Mouse (Mus musculus): ENCODE data around the gene Shmt2. TPM values are rescaled to one million over a fixed set of nuclear protein-coding genes. Genes with fewer than 3 reads are reported as not detected.

Shmt2 gene
- polyA plus RNA-seq, 1 experiment from 2014 or later: 68.7 TPM

DNA sequence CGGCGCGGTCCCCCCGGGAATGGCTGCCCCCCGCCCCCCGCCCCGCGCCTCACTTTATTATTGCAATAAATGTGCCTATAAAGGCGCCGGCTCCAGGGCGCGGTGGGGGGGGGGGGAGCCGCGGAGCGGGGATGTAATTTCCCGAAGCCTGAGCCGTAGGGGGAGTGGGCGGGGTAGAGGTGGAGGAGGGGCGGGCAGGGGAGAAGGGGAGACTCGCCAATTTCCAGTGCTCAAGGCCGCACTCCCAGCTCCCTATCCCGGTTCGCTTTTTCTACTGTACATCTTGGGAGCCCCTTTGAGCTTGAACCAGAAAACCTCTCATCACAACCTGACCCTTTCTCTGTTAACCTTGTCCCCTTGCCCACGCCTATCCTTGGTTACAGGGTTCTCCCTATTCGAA, 8.7 kb upstream of the Shmt2 start:
- no peak overlapping the region for H3K4me3 ChIP-seq (ENCODE audit: low read depth, low read length)
- no peak for DNase-seq (ENCODE audit: low spot score)
- no peaks in the 10 kb centered on the region for H3K36me3 ChIP-seq (replicated peaks; ENCODE audit: control insufficient read depth, insufficient read depth, low read depth, low read length)
- no peak overlapping the region for H3K9ac ChIP-seq (replicated peaks; ENCODE audit: low read length)
- 1% methylated on average over 17 of the region's 25 CpGs for WGBS
- no peaks in the 10 kb centered on the region for H3K9me3 ChIP-seq (replicated peaks; ENCODE audit: control insufficient read depth, low read length)
- H3K27ac ChIP-seq (replicated peaks; ENCODE audit: low read depth, low read length): no peak overlapping the region
- ATAC-seq (replicated peaks; ENCODE audit: insufficient number of reproducible peaks, low FRiP score, low TSS enrichment, low read depth): no peak
- H3K27me3 ChIP-seq (ENCODE audit: control insufficient read depth, insufficient read depth, low read length): peaks cover 100% of the 10 kb centered on the region
- peaks cover 12% of the 10 kb centered on the region for H3K4me1 ChIP-seq (ENCODE audit: control insufficient read depth, insufficient read depth, low read length)
- H3K4me2 ChIP-seq (ENCODE audit: low read depth, low read length): peak overlapping the region; percentile 27; the same call in 1 of the 2 replicates

DNA sequence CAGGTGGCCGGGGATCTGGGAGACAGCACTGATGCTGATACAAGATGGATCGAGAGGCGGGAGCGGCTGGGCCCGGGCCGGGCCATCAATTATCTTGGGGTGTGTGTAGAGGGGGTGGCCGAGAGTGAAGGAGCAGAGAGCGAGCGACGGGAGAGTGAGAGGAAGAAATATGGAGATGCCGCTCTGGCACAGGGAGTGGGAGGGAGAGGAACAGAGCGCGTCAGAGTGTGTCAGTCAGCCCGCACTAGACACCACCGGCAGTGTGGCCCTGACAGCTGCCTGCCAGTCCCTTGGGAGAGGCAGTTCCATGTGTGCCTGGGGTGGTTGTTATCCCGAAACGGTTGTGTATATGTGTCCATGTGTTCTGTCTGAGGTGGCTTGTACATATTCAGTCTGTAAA, 5.2 kb upstream of the Shmt2 start:
- no peak overlapping the region for H3K4me2 ChIP-seq (ENCODE audit: low read depth, low read length)

DNA sequence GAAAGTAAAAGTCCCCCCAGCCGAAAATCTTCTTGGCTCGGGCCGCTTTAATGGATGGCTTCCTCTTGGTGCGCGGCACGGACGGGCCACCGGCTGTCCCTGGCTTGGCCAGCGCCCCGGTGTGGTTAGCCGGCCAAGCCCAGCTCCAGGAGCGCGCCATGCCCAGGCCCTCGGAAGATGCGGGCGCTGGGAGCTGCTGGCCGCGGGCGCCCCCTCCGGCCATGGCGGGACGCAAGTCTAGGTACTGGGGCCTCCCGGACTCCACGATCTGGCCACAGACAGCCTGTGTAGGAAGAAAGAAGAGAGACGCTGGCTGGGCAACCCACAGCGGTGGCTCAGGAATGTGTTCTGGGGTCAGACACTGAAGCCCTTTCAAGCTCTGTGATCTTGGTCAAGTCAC, 4.4 kb upstream of the Shmt2 start:
- 0 out of 2 replicates have a peak overlapping the region, but pooled peaks have one; percentile 7 for H3K4me3 ChIP-seq (ENCODE audit: low read depth, low read length)
- WGBS: 0% methylated on average over 26 of the region's 26 CpGs
- no peaks in the 10 kb centered on the region for H3K36me3 ChIP-seq (replicated peaks; ENCODE audit: control insufficient read depth, insufficient read depth, low read depth, low read length)
- DNase-seq (ENCODE audit: low spot score) (peak; percentile 69), ATAC-seq (replicated peaks; ENCODE audit: insufficient number of reproducible peaks, low FRiP score, low TSS enrichment, low read depth) (no peak)
- H3K27me3 ChIP-seq (ENCODE audit: control insufficient read depth, insufficient read depth, low read length): peaks cover 74% of the 10 kb centered on the region
- peak overlapping the region; percentile 28 for H3K4me2 ChIP-seq (ENCODE audit: low read depth, low read length)
- H3K9me3 ChIP-seq (replicated peaks; ENCODE audit: control insufficient read depth, low read length): no peaks in the 10 kb centered on the region
- no peak overlapping the region for H3K27ac ChIP-seq (replicated peaks; ENCODE audit: low read depth, low read length)
- H3K9ac ChIP-seq (replicated peaks; ENCODE audit: low read length): no peak overlapping the region
- H3K4me1 ChIP-seq (ENCODE audit: control insufficient read depth, insufficient read depth, low read length): peaks cover 13% of the 10 kb centered on the region; the same call in 1 of the 2 replicates

More for the DNA sequence above, 5.2 kb upstream of the Shmt2 start:
- Histone ChIP-seq H3K4me1 (ENCODE audit: control insufficient read depth, insufficient read depth, low read length) (peaks cover 13% of the 10 kb centered on the region; the same call in 1 of the 2 replicates), H3K27me3 (ENCODE audit: control insufficient read depth, insufficient read depth, low read length) (peaks cover 82% of the 10 kb centered on the region), H3K9me3 (replicated peaks; ENCODE audit: control insufficient read depth, low read length) (no peaks in the 10 kb centered on the region), H3K36me3 (replicated peaks; ENCODE audit: control insufficient read depth, insufficient read depth, low read depth, low read length) (no peaks in the 10 kb centered on the region), H3K9ac (replicated peaks; ENCODE audit: low read length) (no peak overlapping the region), H3K27ac (replicated peaks; ENCODE audit: low read depth, low read length) (no peak overlapping the region), H3K4me3 (ENCODE audit: low read depth, low read length) (no peak overlapping the region)
- DNase-seq (ENCODE audit: low spot score) (no peak), ATAC-seq (replicated peaks; ENCODE audit: insufficient number of reproducible peaks, low FRiP score, low TSS enrichment, low read depth) (no peak)
- WGBS: 2% methylated on average over 17 of the region's 17 CpGs

DNA sequence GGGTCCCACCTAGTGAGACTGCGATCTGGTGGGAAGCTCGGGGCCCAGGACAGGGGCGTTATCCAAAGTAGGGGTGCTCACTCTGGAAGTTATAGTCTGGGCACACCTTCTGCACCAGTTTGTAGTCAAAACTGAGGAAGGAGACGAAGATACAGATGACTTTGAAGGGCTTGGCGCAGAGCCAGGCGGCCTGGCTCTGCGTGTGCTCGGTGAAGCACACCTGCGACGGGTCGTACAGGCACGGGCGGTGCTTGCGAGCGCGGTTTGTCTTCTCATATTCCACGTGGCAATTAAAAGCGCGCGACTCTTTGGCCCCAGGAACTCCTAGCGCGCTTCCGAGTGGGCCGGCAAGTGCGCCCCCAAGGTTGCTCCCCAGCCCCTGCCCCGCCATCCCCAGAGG, 3.8 kb upstream of the Shmt2 start:
- peaks cover 11% of the 10 kb centered on the region for H3K4me1 ChIP-seq (ENCODE audit: control insufficient read depth, insufficient read depth, low read length)
- DNase-seq (ENCODE audit: low spot score): no peak
- H3K36me3 ChIP-seq (replicated peaks; ENCODE audit: control insufficient read depth, insufficient read depth, low read depth, low read length): no peaks in the 10 kb centered on the region
- WGBS: 1% methylated on average over 26 of the region's 26 CpGs
- H3K9ac ChIP-seq (replicated peaks; ENCODE audit: low read length): no peak overlapping the region
- no peak overlapping the region for H3K27ac ChIP-seq (replicated peaks; ENCODE audit: low read depth, low read length)
- peak overlapping the region; percentile 28; the same call in 1 of the 2 replicates for H3K4me2 ChIP-seq (ENCODE audit: low read depth, low read length)
- peaks cover 68% of the 10 kb centered on the region for H3K27me3 ChIP-seq (ENCODE audit: control insufficient read depth, insufficient read depth, low read length)
- no peaks in the 10 kb centered on the region for H3K9me3 ChIP-seq (replicated peaks; ENCODE audit: control insufficient read depth, low read length)
- 0 out of 2 replicates have a peak overlapping the region, but pooled peaks have one; percentile 3 for H3K4me3 ChIP-seq (ENCODE audit: low read depth, low read length)
- no peak for ATAC-seq (replicated peaks; ENCODE audit: insufficient number of reproducible peaks, low FRiP score, low TSS enrichment, low read depth)

DNA sequence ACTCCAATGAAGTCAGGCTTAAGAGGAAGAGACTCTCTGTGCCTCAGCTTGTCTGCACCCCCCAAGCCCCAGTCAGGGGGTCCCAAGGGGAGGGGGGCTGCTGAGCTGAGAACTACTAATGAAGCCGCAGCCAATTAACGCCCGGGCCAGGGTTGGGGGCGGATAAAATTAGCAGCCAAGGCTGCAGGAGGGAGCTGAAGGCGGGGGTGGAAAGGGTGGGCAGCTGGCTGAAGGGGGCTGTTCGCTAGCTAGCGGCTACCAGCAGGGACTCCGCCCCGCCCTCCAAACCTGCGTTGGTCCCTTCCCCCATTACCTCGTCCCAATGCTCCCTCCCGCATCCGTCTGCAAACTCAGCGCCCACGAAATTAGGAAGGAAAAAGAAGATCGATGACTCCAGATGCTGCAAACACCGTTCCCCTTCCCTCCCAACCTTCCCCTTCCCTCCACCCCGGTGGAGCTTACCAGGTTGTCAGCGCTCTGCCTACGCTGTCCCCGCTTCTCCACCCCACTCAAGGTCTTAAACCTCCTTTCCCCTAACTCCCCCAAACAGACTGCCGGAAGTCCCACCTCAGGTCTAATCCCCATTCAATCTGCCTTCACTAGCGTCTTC, 2.5 kb upstream of the Shmt2 start:
- Histone ChIP-seq H3K36me3 (replicated peaks; ENCODE audit: control insufficient read depth, insufficient read depth, low read depth, low read length) (no peaks in the 10 kb centered on the region), H3K27me3 (ENCODE audit: control insufficient read depth, insufficient read depth, low read length) (peaks cover 55% of the 10 kb centered on the region), H3K4me2 (ENCODE audit: low read depth, low read length) (peak overlapping the region; percentile 19), H3K4me3 (ENCODE audit: low read depth, low read length) (no peak overlapping the region), H3K9me3 (replicated peaks; ENCODE audit: control insufficient read depth, low read length) (no peaks in the 10 kb centered on the region), H3K27ac (replicated peaks; ENCODE audit: low read depth, low read length) (no peak overlapping the region), H3K4me1 (ENCODE audit: control insufficient read depth, insufficient read depth, low read length) (peaks cover 11% of the 10 kb centered on the region), H3K9ac (replicated peaks; ENCODE audit: low read length) (no peak overlapping the region)
- WGBS: 2% methylated on average over 21 of the region's 23 CpGs
- DNase-seq (ENCODE audit: low spot score) (no peak), ATAC-seq (replicated peaks; ENCODE audit: insufficient number of reproducible peaks, low FRiP score, low TSS enrichment, low read depth) (no peak)

DNA sequence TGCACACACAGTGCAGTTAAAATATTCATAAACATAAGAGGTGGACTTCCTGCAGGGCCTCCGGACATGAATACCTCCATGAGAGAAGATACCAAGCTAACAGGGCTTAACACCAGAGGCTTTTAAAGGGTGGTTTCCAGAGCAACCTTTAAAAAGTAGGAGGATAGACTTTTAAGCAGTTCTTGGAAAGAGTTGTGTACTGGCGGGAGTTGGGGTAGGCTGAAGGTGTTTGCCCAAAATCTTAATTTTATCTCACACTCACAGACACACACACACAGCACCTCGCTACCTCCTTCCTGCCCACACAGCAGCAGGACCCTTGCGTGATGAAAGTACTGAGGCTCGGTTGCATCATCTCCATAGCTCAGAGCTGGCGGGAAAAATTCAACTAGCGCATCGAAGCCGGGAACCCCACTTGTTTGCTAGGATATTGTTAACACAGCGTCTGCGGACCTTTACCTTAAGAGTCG, 598 bp downstream of the Shmt2 start:
- Histone ChIP-seq H3K36me3 (replicated peaks; ENCODE audit: control insufficient read depth, insufficient read depth, low read depth, low read length) (no peaks in the 10 kb centered on the region; the same call in 1 of the 2 replicates), H3K9ac (replicated peaks; ENCODE audit: low read length) (peak overlapping the region; percentile 61), H3K4me1 (ENCODE audit: control insufficient read depth, insufficient read depth, low read length) (peaks cover 17% of the 10 kb centered on the region), H3K4me3 (ENCODE audit: low read depth, low read length) (peak overlapping the region; percentile 43), H3K9me3 (replicated peaks; ENCODE audit: control insufficient read depth, low read length) (no peaks in the 10 kb centered on the region), H3K27ac (replicated peaks; ENCODE audit: low read depth, low read length) (no peak overlapping the region), H3K27me3 (ENCODE audit: control insufficient read depth, insufficient read depth, low read length) (peaks cover 26% of the 10 kb centered on the region), H3K4me2 (ENCODE audit: low read depth, low read length) (peak overlapping the region; percentile 80)
- no peak for DNase-seq (ENCODE audit: low spot score)
- ATAC-seq (replicated peaks; ENCODE audit: insufficient number of reproducible peaks, low FRiP score, low TSS enrichment, low read depth): no peak
- 10% methylated on average over 12 of the region's 12 CpGs for WGBS

DNA sequence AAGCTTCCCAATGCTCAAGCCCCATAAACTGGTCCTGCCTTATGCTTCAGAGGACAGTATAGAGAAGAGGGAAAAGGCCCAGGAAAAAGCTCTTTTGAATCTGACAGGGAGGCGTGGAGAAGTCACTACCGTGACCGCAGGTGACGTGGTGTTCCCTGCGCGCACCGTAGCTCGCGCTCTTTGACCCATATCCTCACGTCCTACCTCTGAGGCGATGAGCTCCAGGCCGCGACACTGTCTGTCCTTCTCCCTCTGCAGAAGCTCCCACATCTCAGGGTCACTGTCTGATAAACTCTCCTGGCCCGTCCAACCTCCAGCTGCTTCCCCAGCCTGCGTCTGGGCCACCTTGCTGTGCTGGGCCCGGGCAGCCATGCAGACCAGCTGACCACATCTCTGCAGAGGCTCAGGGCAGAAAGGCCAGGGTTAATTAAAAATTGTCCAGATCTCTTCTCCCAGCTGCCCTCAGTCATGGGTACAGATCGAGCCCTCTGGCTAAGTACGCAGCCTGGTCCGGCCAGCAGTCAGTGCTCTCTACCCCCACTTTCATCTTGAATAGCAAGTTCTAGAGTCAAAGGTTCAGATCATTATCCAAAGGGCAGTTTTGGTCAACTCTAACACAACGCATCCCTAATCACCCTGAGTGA, 1.4 kb downstream of the Shmt2 start:
- Histone ChIP-seq H3K9ac (replicated peaks; ENCODE audit: low read length) (peak overlapping the region; percentile 1; the same call in 1 of the 2 replicates), H3K27me3 (ENCODE audit: control insufficient read depth, insufficient read depth, low read length) (peaks cover 20% of the 10 kb centered on the region), H3K4me1 (ENCODE audit: control insufficient read depth, insufficient read depth, low read length) (peaks cover 24% of the 10 kb centered on the region), H3K9me3 (replicated peaks; ENCODE audit: control insufficient read depth, low read length) (no peaks in the 10 kb centered on the region), H3K36me3 (replicated peaks; ENCODE audit: control insufficient read depth, insufficient read depth, low read depth, low read length) (no peaks in the 10 kb centered on the region; the same call in 1 of the 2 replicates), H3K4me3 (ENCODE audit: low read depth, low read length) (no peak overlapping the region), H3K27ac (replicated peaks; ENCODE audit: low read depth, low read length) (no peak overlapping the region), H3K4me2 (ENCODE audit: low read depth, low read length) (0 out of 2 replicates have a peak overlapping the region, but pooled peaks have one; percentile 80)
- 81% methylated on average over 20 of the region's 20 CpGs for WGBS
- no peak for ATAC-seq (replicated peaks; ENCODE audit: insufficient number of reproducible peaks, low FRiP score, low TSS enrichment, low read depth)
- no peak for DNase-seq (ENCODE audit: low spot score)

Measured in embryonic facial prominence, embryonic 11.5 days (tissue).